Mouse (Mus musculus): ENCODE measurements around the gene Lhfpl2.
A peak's percentile ranks its signal among the peaks of the same experiment; 100 is the strongest.

Lhfpl2 gene

DNA sequence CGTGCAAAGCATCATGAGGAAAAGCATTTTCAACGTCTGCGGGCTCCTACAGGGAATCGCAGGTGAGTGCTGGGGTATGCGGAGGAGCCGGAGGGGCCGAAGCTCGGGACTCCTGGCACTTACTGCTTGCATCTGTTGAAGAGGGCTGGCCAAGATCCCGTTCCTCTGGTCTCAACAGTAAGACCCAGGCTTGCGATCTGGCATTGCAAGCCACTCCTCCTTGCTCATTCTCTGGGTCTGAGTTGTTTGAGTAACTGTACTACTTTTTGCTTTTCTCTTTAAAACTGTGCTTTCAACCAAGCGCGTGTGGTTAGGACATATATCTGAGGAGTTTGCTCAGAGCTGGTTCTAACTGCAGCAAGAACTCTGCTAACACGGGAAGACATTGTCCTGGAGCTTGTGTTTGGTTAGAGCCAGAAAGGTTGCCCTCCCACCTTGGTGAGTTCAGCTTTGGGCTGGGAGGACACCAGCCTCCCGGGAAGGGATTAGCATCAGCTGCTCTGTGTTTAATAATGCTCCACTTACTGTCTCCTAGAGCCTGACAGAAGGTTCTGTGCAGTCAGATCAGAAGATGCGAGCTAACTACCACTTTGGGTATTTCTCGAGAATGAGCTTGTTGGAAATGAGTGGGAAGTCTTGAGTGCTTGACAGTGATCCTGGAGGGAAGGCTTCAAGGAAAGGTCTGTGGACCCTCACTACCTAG lies 117.1 kb downstream of the Lhfpl2 start:
- no peak for DNase-seq (ENCODE audit: low spot score in 2 of 2)

GRCm38 (mm10) chr13:94175379-94176050 lies 117.9 kb downstream of the Lhfpl2 start:
- DNase-seq (ENCODE audit: low spot score in 2 of 2): no peak

DNA sequence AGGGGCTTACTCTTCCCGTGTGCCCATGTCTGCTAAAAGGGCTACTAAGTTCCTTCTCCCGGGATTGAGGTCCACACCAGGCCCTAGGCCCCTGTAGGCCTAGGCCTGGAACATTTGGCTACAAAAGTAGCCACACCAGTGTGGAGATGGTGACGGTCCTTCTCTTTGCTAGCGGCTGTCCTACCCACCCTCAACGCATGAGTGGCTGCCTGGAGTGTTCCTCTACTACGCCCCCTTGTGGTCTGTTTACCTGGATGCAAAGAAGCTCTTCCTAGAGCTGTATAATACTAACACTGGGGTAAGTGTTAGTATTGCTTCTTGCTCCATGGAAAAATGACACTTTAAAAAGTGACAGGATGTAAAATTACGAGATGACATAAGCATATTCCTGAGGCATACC lies 119.6 kb downstream of the Lhfpl2 start:
- DNase-seq (ENCODE audit: low spot score in 2 of 2): peak in 1 of 2 experiments; percentile 38

GRCm38 (mm10) chr13:94178401-94179040 lies 120.9 kb downstream of the Lhfpl2 start:
- peak in 1 of 2 experiments; percentile 70 for DNase-seq (ENCODE audit: low spot score in 2 of 2)

- no peak for DNase-seq (ENCODE audit: low spot score in 2 of 2)
Measured at GRCm38 (mm10) chr13:94180477-94181420, 123.2 kb downstream of the Lhfpl2 start.

GRCm38 (mm10) chr13:94182026-94182425 lies 124.4 kb downstream of the Lhfpl2 start:
- no peak for DNase-seq (ENCODE audit: low spot score in 2 of 2)

GRCm38 (mm10) chr13:94183372-94184021 lies 125.9 kb downstream of the Lhfpl2 start:
- no peak for DNase-seq (ENCODE audit: low spot score in 2 of 2)

GRCm38 (mm10) chr13:94184726-94185456 lies 127.3 kb downstream of the Lhfpl2 start:
- DNase-seq (ENCODE audit: low spot score in 2 of 2): no peak

DNA sequence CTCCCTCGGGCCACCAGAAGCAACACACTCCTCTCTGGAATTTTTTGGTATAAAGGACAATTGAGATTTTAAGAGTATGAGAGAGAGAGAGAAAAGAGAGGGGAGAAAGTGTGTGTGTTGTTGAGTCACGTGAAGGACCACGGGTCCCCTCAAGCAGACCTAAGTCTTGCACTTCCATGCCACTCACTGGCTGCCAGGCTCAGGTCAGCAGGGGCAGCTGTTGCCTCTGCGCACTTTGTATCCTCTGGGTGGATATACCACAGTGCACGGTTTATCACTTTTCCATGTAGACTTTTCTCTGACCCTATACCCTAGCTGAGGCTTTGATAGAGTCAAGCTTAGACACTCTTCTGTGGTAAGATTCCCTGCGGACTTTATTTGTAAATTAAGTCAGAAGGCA lies 128.0 kb downstream of the Lhfpl2 start:
- DNase-seq (ENCODE audit: low spot score in 2 of 2): no peak

- DNase-seq (ENCODE audit: low spot score in 2 of 2): no peak
Measured at GRCm38 (mm10) chr13:94188200-94189086, 130.8 kb downstream of the Lhfpl2 start.

- DNase-seq (ENCODE audit: low spot score in 2 of 2): no peak
Measured at GRCm38 (mm10) chr13:94190386-94190785, 132.8 kb downstream of the Lhfpl2 start.

GRCm38 (mm10) chr13:94193227-94193626 lies 135.6 kb downstream of the Lhfpl2 start:
- DNase-seq (ENCODE audit: low spot score in 2 of 2): no peak

DNA sequence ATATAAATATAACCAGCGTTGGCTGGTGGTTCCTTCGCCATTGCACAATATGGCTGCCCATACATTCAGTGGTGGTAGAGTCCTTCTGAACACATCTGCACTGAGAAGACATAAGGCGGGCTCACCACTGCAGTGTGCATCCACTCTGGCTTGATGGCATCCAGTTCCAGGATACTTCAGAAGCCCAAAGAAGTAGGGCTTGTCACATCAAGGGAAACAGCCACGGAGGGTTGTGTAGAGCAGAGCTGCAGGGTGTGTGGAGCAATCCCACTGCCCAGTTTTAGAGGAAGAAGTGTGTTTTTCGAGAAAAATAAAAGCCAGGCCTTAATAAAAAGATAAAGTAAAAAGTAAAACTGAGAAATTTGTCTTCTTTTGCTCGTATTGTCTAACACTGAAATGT lies 141.0 kb downstream of the Lhfpl2 start:
- DNase-seq (ENCODE audit: low spot score in 2 of 2): no peak

DNA sequence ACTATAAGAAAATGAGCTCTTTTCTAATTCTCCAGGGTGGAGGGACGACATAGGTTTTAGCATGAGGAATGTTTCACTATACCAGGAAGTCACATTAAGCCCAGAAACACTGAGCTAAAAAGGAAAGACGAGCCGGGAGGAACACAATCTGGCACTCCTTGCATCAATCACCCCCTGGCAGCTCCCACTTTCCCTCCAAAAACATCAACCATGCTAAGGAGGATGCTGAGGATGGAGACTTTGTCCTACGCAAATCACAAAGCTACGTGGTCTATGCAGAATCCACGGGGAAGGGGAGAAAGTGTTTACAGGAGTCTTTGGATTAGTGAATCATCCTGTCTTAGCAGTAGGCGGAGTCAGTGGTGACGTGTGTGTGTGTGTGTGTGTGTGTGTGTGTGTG lies 142.2 kb downstream of the Lhfpl2 start:
- no peak for DNase-seq (ENCODE audit: low spot score in 2 of 2)

- DNase-seq (ENCODE audit: low spot score in 2 of 2): peak in 1 of 2 experiments; percentile 44
Measured at GRCm38 (mm10) chr13:94205234-94205633, 147.6 kb downstream of the Lhfpl2 start.

DNA sequence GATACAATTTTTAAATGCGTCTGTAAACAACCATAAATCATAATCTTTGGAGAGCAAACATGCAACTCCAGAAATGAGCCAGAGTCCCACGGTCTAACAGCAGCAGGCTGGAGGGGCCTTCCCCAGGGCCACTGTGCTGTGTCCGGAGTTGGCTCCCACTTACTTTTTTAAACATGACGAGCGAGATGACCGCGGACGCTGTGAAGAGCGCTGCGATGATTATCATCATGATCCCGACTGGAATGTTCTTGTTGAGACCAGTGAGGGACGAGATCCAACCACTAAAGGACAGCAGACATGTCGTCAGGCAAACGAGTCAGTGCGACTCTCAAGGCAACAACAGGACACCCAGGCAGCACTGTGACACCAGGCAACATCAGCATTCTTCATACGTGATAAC lies 150.4 kb downstream of the Lhfpl2 start:
- DNase-seq (ENCODE audit: low spot score in 2 of 2): no peak

DNA sequence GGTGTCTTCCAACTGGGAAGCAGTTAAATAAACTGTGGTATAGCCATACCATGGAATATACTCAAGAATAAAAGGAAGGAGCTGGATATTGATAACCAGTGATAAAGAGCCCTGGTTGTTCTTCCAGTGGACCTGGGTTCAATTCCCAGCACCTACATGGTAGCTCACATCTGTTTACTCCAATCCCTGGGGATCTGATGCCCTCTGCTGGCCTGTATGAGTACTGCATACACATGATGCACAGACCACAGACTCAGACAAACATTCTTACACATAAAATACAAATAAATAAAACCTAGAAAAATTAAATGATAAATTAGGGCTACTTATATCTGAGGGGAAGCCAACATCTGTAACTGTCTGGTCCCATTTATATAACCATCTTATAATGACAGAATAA lies 151.3 kb downstream of the Lhfpl2 start:
- DNase-seq (ENCODE audit: low spot score in 2 of 2): no peak

DNA sequence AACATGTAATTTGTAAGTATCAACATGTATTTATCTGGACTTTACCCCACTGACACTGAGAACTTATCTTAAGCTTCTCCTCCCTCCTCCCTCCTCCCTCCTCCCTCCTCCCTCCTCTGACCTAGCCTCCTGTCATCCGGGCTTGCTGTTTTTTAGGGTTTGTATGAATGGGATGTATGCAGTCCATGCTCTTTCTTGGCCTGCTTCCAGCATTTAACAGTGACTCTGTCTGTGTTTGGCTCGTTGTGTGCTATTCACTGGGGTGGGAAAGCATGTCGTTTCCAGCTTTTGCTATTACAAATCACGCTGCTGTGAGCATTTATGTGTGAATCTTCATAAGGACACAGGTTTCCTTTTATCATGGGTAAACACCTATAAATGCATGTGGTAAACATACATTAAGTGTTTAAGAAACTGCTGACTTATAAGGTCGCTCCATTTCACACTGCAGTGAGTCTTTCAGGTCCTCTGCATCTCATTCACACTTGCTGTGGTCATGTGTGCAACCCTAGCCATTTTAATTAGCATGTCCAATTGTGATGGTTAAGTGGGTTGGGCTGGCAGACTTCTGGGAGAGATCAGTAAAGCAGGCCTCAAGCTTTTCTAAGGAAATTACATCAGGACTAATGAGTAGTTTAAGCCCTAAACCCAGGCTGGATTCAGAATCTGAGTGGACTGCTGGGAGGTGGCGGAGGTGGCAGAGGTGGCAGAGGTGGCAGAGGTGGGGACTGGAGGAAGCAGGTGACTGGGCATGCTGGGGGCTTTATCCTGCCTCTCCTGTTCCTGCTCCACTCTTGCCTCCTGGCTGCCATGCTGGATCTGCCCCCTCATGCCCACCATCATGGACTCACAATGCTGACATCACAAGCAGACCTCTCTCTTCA lies 153.9 kb downstream of the Lhfpl2 start:
- no peak for DNase-seq (ENCODE audit: low spot score in 2 of 2)

GRCm38 (mm10) chr13:94212179-94212578 lies 154.6 kb downstream of the Lhfpl2 start:
- DNase-seq (ENCODE audit: low spot score in 2 of 2): no peak

All from cerebellum, postnatal 4 days (tissue).